Mouse (Mus musculus) myocyte (in vitro differentiated cells): ENCODE results near the gene Sox5. TPM values are rescaled to one million over a fixed set of nuclear protein-coding genes. Genes with fewer than 3 reads are reported as not detected.

Experiments used
- H3K27me3 ChIP-seq: one replicate; pipeline ENCODE4 v1.6.1; 2011; ENCODE audit not compliant: control insufficient read depth, insufficient read depth, insufficient read length
- H3K36me3 ChIP-seq: one replicate; pipeline ENCODE4 v1.6.1; 2011; ENCODE audit not compliant: control insufficient read depth, insufficient read depth
- H3K4me2 ChIP-seq: one replicate; pipeline ENCODE4 v1.6.1; 2011; ENCODE audit warnings: low read depth, control low read depth
- H3K4me3 ChIP-seq: one replicate; pipeline ENCODE4 v1.5.1; 2011; ENCODE audit warnings: mild to moderate bottlenecking, control low read depth, moderate library complexity
- H3K79me2 ChIP-seq: one replicate; pipeline ENCODE4 v1.6.1; 2011; ENCODE audit not compliant: control insufficient read depth, insufficient read depth
- H3ac ChIP-seq: one replicate; pipeline ENCODE4 v1.6.1; 2011; ENCODE audit not compliant: control insufficient read depth, insufficient read length
- CEBPB ChIP-seq: IDR thresholded peaks from 2 replicates; pipeline ENCODE4 v1.6.1; 2011; ENCODE audit warnings: mild to moderate bottlenecking, moderate library complexity; ENCODE audit not compliant: poor library complexity, insufficient read depth, severe bottlenecking
- E2F4 ChIP-seq: IDR thresholded peaks from one replicate; pipeline ENCODE4 v1.6.1; 2011; ENCODE audit warnings: mild to moderate bottlenecking, control low read depth, moderate library complexity; ENCODE audit not compliant: insufficient read depth
- MAX ChIP-seq: IDR thresholded peaks from one replicate; pipeline ENCODE4 v1.6.1; 2011; ENCODE audit warnings: low read depth, mild to moderate bottlenecking, control low read depth
- MYOD1 ChIP-seq, 3 experiments: IDR thresholded peaks; one replicate each; pipeline ENCODE4 v1.6.1; 2011; ENCODE audit warnings: control low read depth in 2 of 3, low read depth in 2 of 3, mild to moderate bottlenecking in 2 of 3, moderate library complexity in 1 of 3; ENCODE audit not compliant: insufficient read length in 2 of 3, control insufficient read depth in 1 of 3
- MYOG ChIP-seq, 3 experiments: IDR thresholded peaks; one replicate each; pipeline ENCODE4 v1.6.1; 2011; ENCODE audit warnings: control low read depth in 2 of 3, low read depth in 2 of 3, mild to moderate bottlenecking in 2 of 3; ENCODE audit not compliant: insufficient read length in 2 of 3, control insufficient read depth in 1 of 3, insufficient read depth in 1 of 3
- POLR2A ChIP-seq: IDR thresholded peaks from one replicate; pipeline ENCODE4 v1.6.1; 2011; ENCODE audit warnings: low read depth, mild to moderate bottlenecking, control low read depth, moderate library complexity; ENCODE audit not compliant: insufficient read length
- POLR2AphosphoS2 ChIP-seq: IDR thresholded peaks from one replicate; pipeline ENCODE4 v1.6.1; 2011; ENCODE audit warnings: low read depth, control low read depth; ENCODE audit not compliant: insufficient read length
- REST ChIP-seq: IDR thresholded peaks from one replicate; pipeline ENCODE4 v1.6.1; 2011; ENCODE audit warnings: mild to moderate bottlenecking, control low read depth, moderate library complexity; ENCODE audit not compliant: insufficient read depth, insufficient read length
- SRF ChIP-seq: IDR thresholded peaks from one replicate; pipeline ENCODE4 v1.6.1; 2011; ENCODE audit warnings: low read depth; ENCODE audit not compliant: control insufficient read depth, insufficient read length
- TCF12 ChIP-seq: IDR thresholded peaks from one replicate; pipeline ENCODE4 v1.6.1; 2011; ENCODE audit warnings: mild to moderate bottlenecking, control low read depth; ENCODE audit not compliant: poor library complexity, insufficient read depth, severe bottlenecking
- TCF3 ChIP-seq: IDR thresholded peaks from one replicate; pipeline ENCODE4 v1.6.1; 2011; ENCODE audit warnings: low read depth, control low read depth; ENCODE audit not compliant: insufficient read length
- USF1 ChIP-seq: IDR thresholded peaks from one replicate; pipeline ENCODE4 v1.6.1; 2011; ENCODE audit warnings: low read depth, mild to moderate bottlenecking, control low read depth, moderate library complexity
- polyA plus RNA-seq: library from polyadenylated mRNA; unstranded; fragments of >200 nt; fragmentation: generic; extraction: Trizol; gene quantifications from one replicate; pipeline ENCODE4 v1.2.1, GENCODE M21; 2012; ENCODE audit warnings: missing spikeins

Sox5 gene
- polyA plus RNA-seq, 1 experiment: 0.50 TPM

DNA sequence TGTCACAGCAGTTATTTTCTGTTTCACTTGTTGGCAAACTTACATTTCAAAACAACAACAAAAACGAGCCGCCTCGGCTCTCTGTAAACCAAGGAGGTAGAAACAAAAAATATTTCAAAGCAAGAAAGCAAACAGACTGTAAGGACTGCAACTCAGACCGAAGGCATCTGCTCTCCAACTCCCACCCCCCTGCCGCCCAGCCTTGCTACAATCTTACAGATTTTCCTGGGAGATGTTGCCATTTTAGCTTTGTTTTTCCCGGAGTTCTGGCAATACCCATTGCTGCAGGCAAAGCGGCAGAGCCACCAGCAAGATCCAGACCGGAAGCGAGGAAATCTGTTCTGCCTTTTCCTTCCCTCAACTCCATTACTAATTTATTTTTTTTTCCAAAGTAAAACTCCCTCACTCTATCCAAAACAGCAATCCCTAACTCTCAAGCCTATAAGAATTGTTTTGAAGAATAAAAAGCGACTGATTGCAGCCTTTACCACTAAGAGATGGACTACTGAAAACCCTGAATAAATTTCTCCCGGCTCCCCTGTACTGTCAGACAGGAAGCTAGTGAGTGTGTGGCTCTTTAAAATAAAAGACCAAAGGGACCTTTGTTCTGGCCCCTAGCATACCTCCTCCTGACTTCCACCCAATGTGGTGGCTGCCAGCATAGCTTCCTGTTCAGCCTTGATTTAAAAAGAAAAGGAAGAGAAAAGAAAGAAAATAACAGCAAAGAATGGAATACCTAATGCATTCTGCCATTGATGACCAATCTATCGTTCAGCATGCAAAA is 600.5 kb downstream of the Sox5 start:
- no peak overlapping the region for H3K4me3 ChIP-seq
- no peaks in the 10 kb centered on the region for H3K27me3 ChIP-seq
- H3K4me2 ChIP-seq: no peak overlapping the region
- H3ac ChIP-seq: no peak overlapping the region
- no peaks in the 10 kb centered on the region for H3K79me2 ChIP-seq
- H3K36me3 ChIP-seq: no peaks in the 10 kb centered on the region
- TF ChIP-seq TCF3 (no peak), MYOD1 (IDR thresholded peaks at IDR 0.05; ENCODE audit: control insufficient read depth in 1 of 3, insufficient read length in 2 of 3, low read depth in 2 of 3) (no peak)

DNA sequence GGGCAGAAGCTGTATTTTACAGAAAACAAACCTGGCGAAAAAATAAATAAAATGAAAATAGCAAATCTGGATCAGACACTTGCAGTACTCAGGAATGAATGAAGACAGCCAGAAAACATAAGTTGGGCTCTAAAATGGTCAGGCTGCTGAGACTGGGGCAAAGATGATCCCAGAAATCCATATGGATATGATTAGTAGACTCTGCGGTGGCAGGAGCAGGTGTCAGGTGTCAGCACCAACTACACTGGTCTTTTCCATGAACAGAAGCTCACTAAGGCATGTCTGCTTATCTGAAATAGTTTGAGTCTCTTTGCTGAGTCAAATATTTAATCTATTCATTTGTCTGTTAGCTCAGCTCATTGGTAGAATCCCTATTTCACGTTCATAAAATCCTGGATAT is 602.7 kb downstream of the Sox5 start:
- no peaks in the 10 kb centered on the region for H3K79me2 ChIP-seq
- H3K4me2 ChIP-seq: no peak overlapping the region
- H3ac ChIP-seq: no peak overlapping the region
- no peaks in the 10 kb centered on the region for H3K27me3 ChIP-seq
- H3K36me3 ChIP-seq: no peaks in the 10 kb centered on the region
- no peak overlapping the region for H3K4me3 ChIP-seq
- TF ChIP-seq MYOD1 (IDR thresholded peaks at IDR 0.05; ENCODE audit: control insufficient read depth in 1 of 3, insufficient read length in 2 of 3, low read depth in 2 of 3): no peak
- no peak for TF ChIP-seq USF1
- TF ChIP-seq POLR2A: no peak
- TF ChIP-seq TCF3: no peak
- TF ChIP-seq MAX: no peak
- TF ChIP-seq POLR2AphosphoS2: no peak
- TF ChIP-seq REST: no peak
- no peak for TF ChIP-seq E2F4
- TF ChIP-seq TCF12: no peak
- no peak for TF ChIP-seq CEBPB
- TF ChIP-seq MYOG (IDR thresholded peaks at IDR 0.05; ENCODE audit: control insufficient read depth in 1 of 3, insufficient read depth in 1 of 3, insufficient read length in 2 of 3, low read depth in 2 of 3): no peak
- TF ChIP-seq SRF: no peak

DNA sequence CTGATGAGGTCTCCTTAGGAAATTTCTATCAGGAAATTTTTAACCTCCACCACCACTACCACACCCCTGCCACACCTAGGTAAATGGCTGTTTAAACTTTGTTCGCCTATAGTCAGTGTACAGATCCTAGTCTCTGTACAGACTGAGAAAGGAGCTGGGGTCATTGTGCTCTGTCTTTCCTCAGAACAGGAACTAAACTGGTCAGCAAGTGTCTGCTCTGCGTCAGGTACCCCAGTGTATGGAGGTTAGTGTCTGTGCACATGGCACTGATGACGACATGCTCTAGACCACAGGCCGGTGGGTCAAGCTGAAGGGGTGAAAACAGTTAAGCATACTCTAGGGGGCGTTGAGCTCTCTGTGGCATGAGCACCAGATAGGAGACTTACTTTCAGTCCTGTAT is 605.1 kb downstream of the Sox5 start:
- H3K36me3 ChIP-seq: no peaks in the 10 kb centered on the region
- H3K27me3 ChIP-seq: no peaks in the 10 kb centered on the region
- no peak overlapping the region for H3K4me2 ChIP-seq
- TF ChIP-seq MYOD1 (IDR thresholded peaks at IDR 0.05; ENCODE audit: control insufficient read depth in 1 of 3, insufficient read length in 2 of 3, low read depth in 2 of 3): no peak
- no peak for TF ChIP-seq REST
- TF ChIP-seq CEBPB: no peak
- no peak for TF ChIP-seq USF1
- TF ChIP-seq POLR2A: no peak
- TF ChIP-seq SRF: no peak
- no peak for TF ChIP-seq E2F4
- TF ChIP-seq MYOG (IDR thresholded peaks at IDR 0.05; ENCODE audit: control insufficient read depth in 1 of 3, insufficient read depth in 1 of 3, insufficient read length in 2 of 3, low read depth in 2 of 3): no peak
- TF ChIP-seq POLR2AphosphoS2: no peak
- no peak for TF ChIP-seq TCF3
- no peak for TF ChIP-seq MAX
- no peak for TF ChIP-seq TCF12
- no peak overlapping the region for H3K4me3 ChIP-seq
- no peak overlapping the region for H3ac ChIP-seq
- no peaks in the 10 kb centered on the region for H3K79me2 ChIP-seq

DNA sequence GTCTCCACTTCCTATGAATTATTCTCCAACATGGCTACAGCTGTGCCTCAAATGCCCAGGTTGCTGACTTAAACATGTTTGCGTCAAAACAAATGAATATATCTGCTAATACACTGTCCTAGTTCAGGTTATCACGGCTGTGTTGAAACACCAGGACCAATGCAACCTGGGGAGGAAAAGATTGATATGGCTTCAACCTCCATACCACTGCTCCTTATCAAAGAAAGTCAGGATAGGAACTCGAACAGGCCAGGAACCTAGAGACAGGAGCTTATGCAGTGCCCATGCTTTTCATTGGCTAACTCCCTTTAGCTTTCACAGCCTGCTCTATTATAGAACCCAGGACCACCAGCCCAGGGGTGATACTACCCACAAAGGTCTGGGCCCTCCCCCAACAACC is 606.2 kb downstream of the Sox5 start:
- no peak overlapping the region for H3ac ChIP-seq
- TF ChIP-seq MYOD1 (IDR thresholded peaks at IDR 0.05; ENCODE audit: control insufficient read depth in 1 of 3, insufficient read length in 2 of 3, low read depth in 2 of 3) (no peak), MYOG (IDR thresholded peaks at IDR 0.05; ENCODE audit: control insufficient read depth in 1 of 3, insufficient read depth in 1 of 3, insufficient read length in 2 of 3, low read depth in 2 of 3) (no peak), TCF12 (no peak), REST (no peak), USF1 (no peak), POLR2A (no peak), TCF3 (no peak)

DNA sequence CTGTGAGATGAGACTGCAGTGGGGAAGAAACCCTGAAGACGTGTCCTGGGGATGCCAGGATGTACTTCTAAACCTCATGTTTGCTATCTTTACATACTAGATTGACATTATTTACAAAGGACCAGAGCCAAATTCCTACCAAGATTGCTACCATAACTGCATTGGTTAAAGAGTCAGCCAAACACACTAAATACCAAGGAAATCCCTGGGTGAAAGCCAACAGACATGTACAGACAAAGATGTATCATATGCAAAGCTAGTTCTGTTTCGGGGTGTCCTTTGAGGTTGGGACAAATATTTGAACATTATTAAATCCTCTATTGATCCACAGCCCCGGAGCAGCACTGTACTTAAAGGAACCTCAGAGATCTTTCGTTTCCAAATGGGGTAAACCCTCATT is 611.2 kb downstream of the Sox5 start:
- H3K79me2 ChIP-seq: no peaks in the 10 kb centered on the region
- no peak overlapping the region for H3K4me2 ChIP-seq
- no peaks in the 10 kb centered on the region for H3K27me3 ChIP-seq
- H3ac ChIP-seq: no peak overlapping the region
- H3K36me3 ChIP-seq: no peaks in the 10 kb centered on the region
- no peak overlapping the region for H3K4me3 ChIP-seq
- no peak for TF ChIP-seq POLR2AphosphoS2
- TF ChIP-seq TCF12: no peak
- no peak for TF ChIP-seq E2F4
- TF ChIP-seq REST: no peak
- TF ChIP-seq CEBPB: no peak
- no peak for TF ChIP-seq SRF
- no peak for TF ChIP-seq MAX
- no peak for TF ChIP-seq TCF3
- TF ChIP-seq MYOG (IDR thresholded peaks at IDR 0.05; ENCODE audit: control insufficient read depth in 1 of 3, insufficient read depth in 1 of 3, insufficient read length in 2 of 3, low read depth in 2 of 3): no peak
- no peak for TF ChIP-seq POLR2A
- TF ChIP-seq MYOD1 (IDR thresholded peaks at IDR 0.05; ENCODE audit: control insufficient read depth in 1 of 3, insufficient read length in 2 of 3, low read depth in 2 of 3): no peak
- no peak for TF ChIP-seq USF1

More for the DNA sequence above, 606.2 kb downstream of the Sox5 start:
- H3K27me3 ChIP-seq: no peaks in the 10 kb centered on the region
- H3K4me3 ChIP-seq: no peak overlapping the region
- no peak overlapping the region for H3K4me2 ChIP-seq
- no peaks in the 10 kb centered on the region for H3K79me2 ChIP-seq
- H3K36me3 ChIP-seq: no peaks in the 10 kb centered on the region
